Mouse (Mus musculus) embryonic facial prominence, embryonic 10.5 days (tissue): Measurements from ENCODE around the gene Cdkn3. TPM values are rescaled to one million over a fixed set of nuclear protein-coding genes. Genes with fewer than 3 reads are reported as not detected.
"Not testable (repeated sequence)": the region's sequence is repeated elsewhere in the genome, so short reads cannot be mapped to it uniquely, and the experiment has no call there.

ENCODE experiments used
- DNase-seq: peaks from one replicate; pipeline ENCODE4 v3.0.0-alpha.2; 2017; ENCODE audit warnings: low spot score
- H3K27ac ChIP-seq: fragments of 300-500 bp; sonication (generic); replicated peaks from 2 replicates; pipeline ENCODE4 v1.5.1; 2016; ENCODE audit warnings: mild to moderate bottlenecking
- H3K27me3 ChIP-seq: fragments of 300-500 bp; sonication (generic); replicated peaks from 2 replicates; pipeline ENCODE4 v1.6.1; 2016; ENCODE audit warnings: low read depth, mild to moderate bottlenecking; ENCODE audit not compliant: poor library complexity, severe bottlenecking
- H3K36me3 ChIP-seq: fragments of 300-500 bp; sonication (generic); replicated peaks from 2 replicates; pipeline ENCODE4 v1.6.1; 2016; ENCODE audit warnings: mild to moderate bottlenecking, moderate library complexity
- H3K4me1 ChIP-seq: fragments of 300-500 bp; sonication (generic); 2 replicates; pipeline ENCODE4 v1.6.1; 2016
- H3K4me3 ChIP-seq: fragments of 300-500 bp; sonication (generic); 2 replicates; pipeline ENCODE4 v1.5.1; 2016; ENCODE audit warnings: mild to moderate bottlenecking, moderate library complexity
- H3K9me3 ChIP-seq: fragments of 300-500 bp; sonication (generic); 2 replicates; pipeline ENCODE4 v1.6.1; 2016; ENCODE audit warnings: mild to moderate bottlenecking
- WGBS: fragments of 180-500 bp; shearing (Covaris S2); methylation state at CpG from one replicate; pipeline ENCODE4 v1.1.7; 2016; 5-methylcytosine and 5-hydroxymethylcytosine counted together
- polyA plus RNA-seq: library from polyadenylated mRNA; unstranded; fragments of >200 nt; fragmentation: Nextera tagmentation; extraction: Ambion mirVana; gene quantifications from 2 replicates; pipeline ENCODE4 v1.2.1, GENCODE M21; 2016

Cdkn3 gene
- polyA plus RNA-seq, 1 experiment from 2014 or later: 43.1 TPM

DNA sequence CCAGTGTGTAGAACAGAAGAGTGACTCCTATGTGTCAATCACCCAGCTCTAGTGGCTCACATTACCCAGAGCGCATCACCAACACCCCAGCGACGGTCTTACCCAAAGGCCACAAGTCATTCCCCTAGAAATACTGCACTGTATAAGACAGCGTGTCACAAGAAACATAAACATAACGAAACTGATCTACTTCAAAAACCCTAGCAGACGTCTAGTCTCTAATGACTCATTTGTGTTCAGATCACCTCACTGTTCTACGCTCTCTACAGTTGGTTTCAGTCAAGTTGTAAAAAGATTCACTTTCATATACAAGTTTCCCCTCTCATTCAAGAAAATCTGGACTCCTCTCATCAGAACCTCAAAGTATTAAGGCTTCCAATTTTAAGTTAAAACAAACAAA, 58.4 kb downstream of the Cdkn3 start:
- peaks cover 22% of the 10 kb centered on the region for H3K4me1 ChIP-seq
- 91% methylated on average over 7 of the region's 7 CpGs for WGBS

DNA sequence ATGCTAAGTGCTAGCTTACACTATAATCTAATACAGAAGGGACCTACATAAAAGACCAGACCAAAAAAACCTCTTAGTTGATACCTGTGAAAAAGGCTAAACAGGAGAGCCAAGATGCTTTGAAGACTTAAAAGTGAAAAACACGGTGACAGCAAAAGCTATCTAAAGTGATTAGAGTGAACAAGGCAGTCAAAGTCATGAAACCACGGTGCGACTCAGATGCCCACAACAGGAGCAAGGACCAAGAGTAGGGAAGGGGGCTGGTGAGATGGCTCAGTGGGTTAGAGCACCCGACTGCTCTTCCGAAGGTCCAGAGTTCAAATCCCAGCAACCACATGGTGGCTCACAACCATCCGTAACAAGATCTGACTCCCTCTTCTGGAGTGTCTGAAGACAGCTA, 59.6 kb downstream of the Cdkn3 start:
- DNase-seq, H3K27ac ChIP-seq, H3K4me3 ChIP-seq, H3K9me3 ChIP-seq: not testable (repeated sequence)
- Histone ChIP-seq H3K27me3 (peaks cover 18% of the 10 kb centered on the region; the same call in 1 of the 2 replicates), H3K36me3 (peaks cover 35% of the 10 kb centered on the region), H3K4me1 (peaks cover 22% of the 10 kb centered on the region)
- WGBS: 95% methylated on average over 5 of the region's 6 CpGs

More for the DNA sequence above, 58.4 kb downstream of the Cdkn3 start:
- Histone ChIP-seq H3K4me3 (no peak overlapping the region), H3K36me3 (peaks cover 45% of the 10 kb centered on the region), H3K27ac (no peak overlapping the region), H3K27me3 (peaks cover 11% of the 10 kb centered on the region; the same call in 1 of the 2 replicates), H3K9me3 (no peaks in the 10 kb centered on the region)
- DNase-seq: no peak

Other genes with a start within 250 kb of the Cdkn3 start
- 191 and 195 TPM in 2 replicates for gene Cnih1, start 27.9 kb downstream of the Cdkn3 start, polyA plus RNA-seq
- 101 and 107 TPM in 2 replicates for gene Gmfb, start 61.7 kb downstream of the Cdkn3 start, polyA plus RNA-seq
- 32.1 and 35.9 TPM in 2 replicates for gene Cgrrf1, start 71.6 kb downstream of the Cdkn3 start, polyA plus RNA-seq
- 3.1 and 4.6 TPM in 2 replicates for gene Samd4, start 122.3 kb downstream of the Cdkn3 start, polyA plus RNA-seq